Mouse (Mus musculus) embryonic facial prominence, embryonic 11.5 days (tissue): ENCODE measurements around the gene Cbll1. TPM values are rescaled to one million over a fixed set of nuclear protein-coding genes. Genes with fewer than 3 reads are reported as not detected.

Source experiments
- ATAC-seq: fragments of 200-750 bp; cut with Nextera tagmentation; replicated peaks from 2 replicates; pipeline ENCODE4 v1.8.0; 2017; ENCODE audit warnings: low read depth; ENCODE audit not compliant: insufficient number of reproducible peaks, low FRiP score, low TSS enrichment
- DNase-seq: peaks from one replicate; pipeline ENCODE4 v3.0.0-alpha.2; 2015; ENCODE audit warnings: low spot score
- H3K27ac ChIP-seq: fragments of 300-500 bp; sonication (generic); replicated peaks from 2 replicates; pipeline ENCODE4 v1.5.1; 2014; ENCODE audit warnings: mild to moderate bottlenecking, low read depth, low read length, control low read depth
- H3K27me3 ChIP-seq: fragments of 300-500 bp; sonication (generic); 2 replicates; pipeline ENCODE4 v1.6.1; 2014; ENCODE audit warnings: mild to moderate bottlenecking, low read length, moderate library complexity, mixed read lengths; ENCODE audit not compliant: control insufficient read depth, insufficient read depth
- H3K36me3 ChIP-seq: fragments of 300-500 bp; sonication (generic); replicated peaks from 2 replicates; pipeline ENCODE4 v1.6.1; 2014; ENCODE audit warnings: low read depth, mild to moderate bottlenecking, low read length, moderate library complexity, mixed read lengths; ENCODE audit not compliant: control insufficient read depth, insufficient read depth
- H3K4me1 ChIP-seq: fragments of 300-500 bp; sonication (generic); 2 replicates; pipeline ENCODE4 v1.6.1; 2014; ENCODE audit warnings: low read length, mixed read lengths; ENCODE audit not compliant: control insufficient read depth, insufficient read depth
- H3K4me2 ChIP-seq: fragments of 300-500 bp; sonication (generic); 2 replicates; pipeline ENCODE4 v1.6.1; 2014; ENCODE audit warnings: low read depth, mild to moderate bottlenecking, control low read depth, low read length, moderate library complexity
- H3K4me3 ChIP-seq: fragments of 300-500 bp; sonication (generic); 2 replicates; pipeline ENCODE4 v1.5.1; 2014; ENCODE audit warnings: low read depth, low read length, control low read depth
- H3K9ac ChIP-seq: fragments of 300-500 bp; sonication (generic); replicated peaks from 2 replicates; pipeline ENCODE4 v1.6.1; 2014; ENCODE audit warnings: mild to moderate bottlenecking, control low read depth, low read length
- H3K9me3 ChIP-seq: fragments of 300-500 bp; sonication (generic); replicated peaks from 2 replicates; pipeline ENCODE4 v1.6.1; 2016; ENCODE audit warnings: mild to moderate bottlenecking, low read length, inconsistent platforms, mixed read lengths; ENCODE audit not compliant: control insufficient read depth
- WGBS: fragments of 180-500 bp; shearing (Covaris S2); extraction: QIAGEN DNeasy Blood & Tissue Kit; methylation state at CpG from one replicate; pipeline ENCODE4 v1.1.7; 2014; 5-methylcytosine and 5-hydroxymethylcytosine counted together
- polyA plus RNA-seq: library from polyadenylated mRNA; unstranded; fragments of >200 nt; fragmentation: Nextera tagmentation; extraction: Ambion mirVana; gene quantifications from 2 replicates; pipeline ENCODE4 v1.2.1, GENCODE M21; 2014

Gene Cbll1
- polyA plus RNA-seq, 1 experiment from 2014 or later, result 24.6 TPM

DNA sequence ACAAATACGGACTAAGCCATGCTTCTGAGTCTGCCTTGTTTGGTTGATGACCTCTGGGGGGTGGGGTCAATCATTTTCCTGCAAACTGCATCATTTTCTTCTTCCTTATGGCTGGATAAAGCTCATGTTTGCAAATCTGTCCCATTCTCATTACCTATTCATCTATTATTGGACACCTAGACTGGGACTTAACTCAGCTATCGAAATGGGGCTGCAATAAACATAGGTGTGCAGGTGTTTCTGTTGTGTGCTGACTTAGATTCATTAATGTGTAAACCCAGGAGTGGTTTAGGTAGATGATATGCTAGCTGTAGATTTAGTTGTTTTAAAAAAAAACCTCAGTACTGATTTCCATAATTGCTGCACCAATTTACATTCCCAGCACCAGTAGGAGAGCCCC is 59.8 kb downstream of the Cbll1 start:
- no peak for DNase-seq
- Histone ChIP-seq H3K9me3 (no peaks in the 10 kb centered on the region), H3K4me3 (no peak overlapping the region), H3K4me1 (no peaks in the 10 kb centered on the region), H3K4me2 (no peak overlapping the region), H3K9ac (no peak overlapping the region), H3K27ac (no peak overlapping the region), H3K36me3 (no peaks in the 10 kb centered on the region), H3K27me3 (no peaks in the 10 kb centered on the region)
- 66% methylated on average over 2 of the region's 2 CpGs for WGBS
- ATAC-seq, result no peak

DNA sequence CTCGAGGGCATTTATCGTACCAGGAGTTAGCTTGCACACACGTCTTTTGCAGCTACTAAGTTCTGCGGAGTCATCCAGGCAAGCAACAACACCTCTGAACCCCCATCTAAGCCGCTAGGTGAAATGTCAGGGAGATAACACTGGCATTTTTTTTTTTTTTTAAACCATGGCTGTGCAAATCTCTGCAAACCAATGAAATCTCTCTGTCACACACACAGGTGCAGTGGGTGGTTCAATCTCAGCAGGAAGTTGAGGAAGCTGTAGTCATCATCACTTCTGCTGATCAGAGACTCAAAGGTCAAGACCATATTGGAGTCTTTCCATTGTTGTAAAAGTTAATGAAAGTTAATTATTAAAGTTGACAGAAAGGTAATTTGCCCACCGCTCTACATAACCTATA is 61.6 kb downstream of the Cbll1 start:
- DNase-seq (no peak), ATAC-seq (no peak)
- H3K9me3 ChIP-seq, result no peaks in the 10 kb centered on the region
- no peaks in the 10 kb centered on the region for H3K36me3 ChIP-seq
- no peak overlapping the region for H3K27ac ChIP-seq
- H3K4me3 ChIP-seq, result no peak overlapping the region
- H3K9ac ChIP-seq, result no peak overlapping the region
- H3K4me1 ChIP-seq, result no peaks in the 10 kb centered on the region
- H3K4me2 ChIP-seq, result no peak overlapping the region
- WGBS, result 69% methylated on average over 6 of the region's 6 CpGs
- H3K27me3 ChIP-seq, result no peaks in the 10 kb centered on the region

Other genes with a start within 250 kb of the Cbll1 start
- gene Lamb1, start 234.4 kb downstream of the Cbll1 start, polyA plus RNA-seq, result 42.0 and 42.6 TPM in 2 replicates
- 187 and 216 TPM in 2 replicates for gene Dld, start 148.2 kb downstream of the Cbll1 start, polyA plus RNA-seq
- gene Slc26a3, start 108.7 kb downstream of the Cbll1 start, polyA plus RNA-seq, result not detected in 2 replicates
- not detected in 2 replicates for gene Slc26a4, start 60.4 kb upstream of the Cbll1 start, polyA plus RNA-seq
- gene Bcap29, start 135.0 kb upstream of the Cbll1 start, polyA plus RNA-seq, result 34.6 and 38.4 TPM in 2 replicates
- 9.0 and 10.3 TPM in 2 replicates for gene Dus4l, start 155.2 kb upstream of the Cbll1 start, polyA plus RNA-seq
- 36.8 and 39.6 TPM in 2 replicates for gene Cog5, start 155.3 kb upstream of the Cbll1 start, polyA plus RNA-seq
- 1.8 and 2.2 TPM in 2 replicates for gene Gpr22, start 214.3 kb upstream of the Cbll1 start, polyA plus RNA-seq